In genomic region chr2:95119544-95119943, GRCm38 (mm10) we compare ENCODE assay signal across 17 mouse cellular contexts.
"Had no signal": no experiment of that assay in that cellular context is flagged by ENCODE, and none has a peak within 500 bp of the region (broad histone marks: within the 10 kb centered on the region; RNA-seq: fewer than 3 reads in every experiment).

No protein-coding gene starts in this region.

- H3K4me1 ChIP-seq: midbrain, embryonic 10.5 days; midbrain, embryonic 12.5 days; neural tube, embryonic 13.5 days; neural tube, embryonic 15.5 days had no signal

- H3K4me3 ChIP-seq: midbrain, embryonic 10.5 days; midbrain, embryonic 12.5 days; neural tube, embryonic 13.5 days; neural tube, embryonic 15.5 days had no signal

- DNase-seq: lung, adult 18-20 months; lung, embryonic 14.5 days; lung, postnatal 10 days; lung, postnatal 4 days; midbrain, embryonic 14.5 days; retina, postnatal 1 day; right cerebral cortex, adult 18-20 months; right cerebral cortex, postnatal 25 days; right cerebral cortex, postnatal 4 days; spleen, adult 18-20 months; thymus, adult 2 months; thymus, postnatal 25 days; thymus, postnatal 4 days had no signal

- H3K27me3 ChIP-seq: midbrain, embryonic 12.5 days; neural tube, embryonic 13.5 days; neural tube, embryonic 15.5 days had no signal

- H3K9me3 ChIP-seq: midbrain, embryonic 10.5 days; midbrain, embryonic 12.5 days; neural tube, embryonic 13.5 days; neural tube, embryonic 15.5 days had no signal

- H3K36me3 ChIP-seq: midbrain, embryonic 10.5 days; midbrain, embryonic 12.5 days; neural tube, embryonic 13.5 days; neural tube, embryonic 15.5 days had no signal

- H3K27ac ChIP-seq: midbrain, embryonic 10.5 days; midbrain, embryonic 12.5 days; neural tube, embryonic 13.5 days; neural tube, embryonic 15.5 days had no signal
